Mouse (Mus musculus) midbrain, embryonic 16.5 days (tissue): Measurements from ENCODE around the gene Hoxd12. TPM values are rescaled to one million over a fixed set of nuclear protein-coding genes. Genes with fewer than 3 reads are reported as not detected.

Source experiments
- ATAC-seq: fragments of 200-750 bp; cut with Nextera tagmentation; 2 replicates; pipeline ENCODE4 v1.8.0; 2017; ENCODE audit warnings: moderate TSS enrichment
- H3K27ac ChIP-seq: fragments of 300-500 bp; sonication (generic); 2 replicates; pipeline ENCODE4 v1.5.1; 2014; ENCODE audit warnings: mild to moderate bottlenecking, low read length, mixed read lengths
- H3K27me3 ChIP-seq: fragments of 300-500 bp; sonication (generic); 2 replicates; pipeline ENCODE4 v1.6.1; 2014; ENCODE audit warnings: low read depth, low read length, mixed read lengths; ENCODE audit not compliant: control insufficient read depth, insufficient read depth
- H3K36me3 ChIP-seq: fragments of 300-500 bp; sonication (generic); 2 replicates; pipeline ENCODE4 v1.6.1; 2014; ENCODE audit warnings: mild to moderate bottlenecking, low read length, moderate library complexity, mixed read lengths; ENCODE audit not compliant: control insufficient read depth, insufficient read depth
- H3K4me1 ChIP-seq: fragments of 300-500 bp; sonication (generic); 2 replicates; pipeline ENCODE4 v1.6.1; 2014; ENCODE audit warnings: mild to moderate bottlenecking, low read length, mixed read lengths; ENCODE audit not compliant: control insufficient read depth, insufficient read depth
- H3K4me2 ChIP-seq: fragments of 300-500 bp; sonication (generic); 2 replicates; pipeline ENCODE4 v1.6.1; 2014; ENCODE audit warnings: mild to moderate bottlenecking, low read length, mixed read lengths
- H3K4me3 ChIP-seq: fragments of 300-500 bp; sonication (generic); 2 replicates; pipeline ENCODE4 v1.5.1; 2014; ENCODE audit warnings: low read depth, mild to moderate bottlenecking, low read length, moderate library complexity, mixed read lengths
- H3K9ac ChIP-seq: fragments of 300-500 bp; sonication (generic); 2 replicates; pipeline ENCODE4 v1.6.1; 2014; ENCODE audit warnings: low read depth, low read length, mixed read lengths
- H3K9me3 ChIP-seq: fragments of 300-500 bp; sonication (generic); replicated peaks from 2 replicates; pipeline ENCODE4 v1.6.1; 2014; ENCODE audit warnings: mild to moderate bottlenecking, low read length, mixed read lengths; ENCODE audit not compliant: control insufficient read depth, poor library complexity, severe bottlenecking
- WGBS: fragments of 180-500 bp; shearing (Covaris S2); extraction: QIAGEN DNeasy Blood & Tissue Kit; methylation state at CpG from one replicate; pipeline ENCODE4 v1.1.7; 2014; 5-methylcytosine and 5-hydroxymethylcytosine counted together
- polyA plus RNA-seq: library from polyadenylated mRNA; unstranded; fragments of >200 nt; fragmentation: Nextera tagmentation; extraction: Ambion mirVana; gene quantifications from 2 replicates; pipeline ENCODE4 v1.2.1, GENCODE M21; 2015

Hoxd12 gene
- polyA plus RNA-seq, 1 experiment from 2014 or later, result not detected

DNA sequence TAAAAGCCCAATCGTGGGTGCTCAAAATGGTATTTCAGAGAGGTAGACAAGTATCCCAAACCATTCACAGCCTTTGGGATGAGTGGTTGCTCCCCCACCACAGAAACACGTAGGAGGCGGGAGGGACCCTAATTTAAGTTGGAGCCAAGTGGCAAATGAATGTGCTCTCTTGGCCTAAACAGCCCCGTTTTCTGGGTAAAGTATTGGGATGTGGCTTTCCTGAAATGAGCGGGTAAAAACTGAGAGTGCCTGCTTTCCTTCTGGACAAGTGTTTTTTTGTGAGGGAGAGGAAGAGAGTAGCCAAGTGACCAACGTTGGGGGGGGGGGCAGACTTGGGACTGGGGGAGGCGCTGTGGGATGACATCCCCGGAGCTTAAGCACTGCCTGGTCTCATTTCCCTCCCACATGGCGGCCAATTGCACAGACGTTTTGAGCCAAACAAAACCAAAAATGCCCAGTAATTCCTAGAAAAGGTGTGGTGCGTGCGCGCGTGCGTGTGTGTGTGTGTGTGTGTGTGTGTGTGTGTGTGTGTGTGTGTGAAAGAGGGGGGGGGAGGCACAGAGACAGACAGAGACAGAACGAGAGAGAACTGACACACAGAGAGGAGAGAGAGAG, 36.2 kb downstream of the Hoxd12 start:
- no peak overlapping the region for H3K4me2 ChIP-seq
- no peak overlapping the region for H3K4me3 ChIP-seq
- no peak overlapping the region for H3K27ac ChIP-seq
- no peak overlapping the region for H3K9ac ChIP-seq
- WGBS, result under 1% methylated on average over 16 of the region's 16 CpGs
- peaks cover 72% of the 10 kb centered on the region for H3K27me3 ChIP-seq
- H3K9me3 ChIP-seq, result no peaks in the 10 kb centered on the region
- ATAC-seq, result no peak
- peaks cover 6% of the 10 kb centered on the region; the same call in 1 of the 2 replicates for H3K4me1 ChIP-seq
- no peaks in the 10 kb centered on the region for H3K36me3 ChIP-seq

DNA sequence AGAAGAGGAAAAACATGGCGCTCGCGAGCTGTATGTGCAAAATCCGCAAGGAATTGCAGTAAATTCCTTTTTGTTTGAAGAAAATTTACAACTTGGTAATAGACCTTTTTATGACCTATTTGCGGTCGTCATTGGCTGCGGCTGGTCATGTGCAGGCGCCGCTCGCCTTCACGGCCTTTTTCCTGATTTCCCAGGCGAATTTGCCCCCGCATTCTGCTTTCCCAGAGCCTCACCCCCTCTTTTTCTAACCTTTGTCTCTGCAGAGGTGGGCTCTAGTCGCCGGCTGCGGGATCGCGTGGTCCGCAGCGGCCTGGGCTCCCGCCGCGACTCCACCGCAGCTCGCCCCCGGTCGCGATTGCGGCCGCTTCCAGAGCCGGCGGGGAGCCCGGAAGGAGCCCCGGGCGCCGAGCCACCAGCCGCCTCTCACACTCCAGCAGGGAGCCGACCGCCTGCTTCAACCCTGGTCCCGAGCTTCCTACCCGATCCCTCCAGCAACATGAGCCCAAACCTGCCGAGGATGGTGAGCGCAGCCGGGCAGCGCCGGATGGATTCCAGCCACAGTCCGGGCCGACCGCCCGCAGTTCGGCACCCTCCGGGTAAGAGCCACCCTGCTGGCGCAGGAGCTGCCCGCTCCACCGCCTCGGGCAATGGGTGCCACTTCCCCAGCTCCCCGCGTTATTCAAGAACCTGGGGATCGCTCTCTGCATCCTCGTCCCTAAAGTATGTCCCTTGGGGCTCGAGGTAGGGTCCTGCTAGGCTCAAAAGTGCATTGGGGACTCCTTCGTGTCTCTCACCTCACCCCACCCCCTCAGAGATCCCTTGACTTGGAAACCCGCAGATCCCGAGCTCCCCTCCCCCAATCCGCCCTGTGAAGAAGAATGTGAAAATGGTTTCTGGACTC, 37.2 kb downstream of the Hoxd12 start, which contains the start of the genes Hoxd3 and Hoxd4:
Gene Hoxd3, plus strand, starts transcription at position 207 of the 901 bp plus-strand sequence.
Gene Hoxd4, plus strand, starts transcription at position 209 of the 901 bp plus-strand sequence.
- Histone ChIP-seq H3K4me3 (peak within 1 kb of the TSS; percentile 14; the same call in 1 of the 2 replicates), H3K9me3 (no peaks in the 10 kb centered on the region), H3K27ac (no peak within 1 kb of the TSS), H3K4me1 (peaks cover 6% of the 10 kb centered on the region; the same call in 1 of the 2 replicates), H3K9ac (no peak within 1 kb of the TSS), H3K4me2 (peak within 1 kb of the TSS; percentile 19; the same call in 1 of the 2 replicates), H3K36me3 (no peaks in the 10 kb centered on the region), H3K27me3 (peaks cover 75% of the 10 kb centered on the region)
- ATAC-seq, result no peak
- WGBS, result under 1% methylated on average over 65 of the region's 65 CpGs

DNA sequence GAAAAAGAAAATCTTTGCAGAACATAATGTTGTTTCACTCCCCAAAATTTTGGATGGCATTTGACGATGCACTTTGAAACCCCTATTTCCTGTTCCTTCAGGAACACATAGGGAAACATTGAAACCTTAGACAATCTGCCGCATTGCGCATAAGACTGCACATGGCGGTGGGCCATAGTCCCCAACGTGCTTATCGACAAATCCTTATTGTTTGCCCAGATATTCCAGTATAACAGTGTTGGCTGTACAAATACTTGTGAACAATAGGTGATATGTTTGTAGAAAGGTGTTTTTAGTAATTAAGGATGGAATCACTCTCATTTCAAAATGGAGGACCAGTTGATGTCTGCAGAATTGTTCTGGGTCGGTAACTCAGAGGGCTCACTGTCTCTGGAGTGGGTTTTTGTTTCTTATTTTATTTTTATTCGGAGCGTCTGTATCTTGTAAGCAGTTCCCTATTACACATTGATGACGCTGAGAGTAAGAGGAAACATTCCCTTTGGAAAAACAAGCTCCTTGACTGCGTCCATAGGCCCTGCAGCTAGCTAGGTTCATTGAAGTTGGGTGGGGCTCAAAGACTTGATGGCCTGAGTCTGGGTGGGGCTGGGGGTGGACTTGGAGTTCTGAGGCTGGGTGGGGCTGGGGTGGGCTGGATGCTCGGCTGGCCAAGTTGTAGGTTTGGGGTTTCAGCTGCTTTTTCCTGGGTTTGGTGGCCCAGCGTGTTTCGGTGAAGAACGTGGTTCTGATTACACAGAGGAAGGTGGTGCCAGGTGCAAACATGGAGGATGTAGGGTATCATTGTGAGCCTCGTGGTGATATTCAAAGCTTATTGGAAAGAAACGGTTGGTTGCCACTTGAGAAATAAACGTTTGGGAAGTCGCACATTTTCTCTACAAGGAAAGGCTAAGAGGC, 38.7 kb downstream of the Hoxd12 start:
- no peak overlapping the region for H3K4me2 ChIP-seq
- H3K9me3 ChIP-seq, result no peaks in the 10 kb centered on the region
- no peaks in the 10 kb centered on the region for H3K36me3 ChIP-seq
- no peak overlapping the region for H3K27ac ChIP-seq
- H3K4me1 ChIP-seq, result peaks cover 6% of the 10 kb centered on the region; the same call in 1 of the 2 replicates
- peaks cover 76% of the 10 kb centered on the region for H3K27me3 ChIP-seq
- H3K9ac ChIP-seq, result no peak overlapping the region
- 4% methylated on average over 19 of the region's 19 CpGs for WGBS
- ATAC-seq, result no peak
- H3K4me3 ChIP-seq, result no peak overlapping the region

DNA sequence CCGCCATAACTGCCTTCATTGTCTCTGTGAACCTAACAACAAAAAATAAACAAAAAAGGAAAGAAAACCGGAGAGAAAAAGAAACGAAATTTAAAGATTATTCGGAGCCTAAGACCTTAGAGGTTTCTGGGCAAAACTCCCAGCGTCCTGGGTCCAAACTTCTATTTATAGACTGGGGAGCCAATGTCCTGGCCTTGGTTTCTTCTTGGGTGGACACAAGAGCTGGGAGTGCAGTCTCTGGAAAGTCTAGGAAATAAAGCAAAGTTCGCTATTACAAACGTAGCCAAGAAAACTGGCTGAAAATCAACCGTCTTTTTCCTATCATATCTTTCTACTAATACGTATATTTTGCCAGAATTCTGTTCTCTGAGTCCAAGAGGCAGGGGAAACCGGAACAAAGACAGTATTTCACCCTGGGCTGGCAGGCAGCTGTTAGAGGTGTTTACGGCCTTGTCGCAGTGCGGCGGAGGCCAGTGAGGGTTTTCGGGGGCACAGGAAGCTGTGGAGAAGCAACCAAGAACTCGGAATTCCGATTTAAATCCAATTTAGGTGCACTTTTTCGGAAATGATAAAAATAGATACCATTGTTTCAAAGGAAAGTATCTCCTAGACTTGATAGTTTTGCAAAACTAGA, 39.5 kb downstream of the Hoxd12 start:
- Histone ChIP-seq H3K9me3 (no peaks in the 10 kb centered on the region), H3K27ac (no peak overlapping the region), H3K4me3 (no peak overlapping the region), H3K36me3 (no peaks in the 10 kb centered on the region), H3K9ac (no peak overlapping the region), H3K4me1 (peaks cover 6% of the 10 kb centered on the region; the same call in 1 of the 2 replicates), H3K4me2 (no peak overlapping the region), H3K27me3 (peaks cover 75% of the 10 kb centered on the region)
- WGBS, result 2% methylated on average over 18 of the region's 18 CpGs
- ATAC-seq, result no peak

DNA sequence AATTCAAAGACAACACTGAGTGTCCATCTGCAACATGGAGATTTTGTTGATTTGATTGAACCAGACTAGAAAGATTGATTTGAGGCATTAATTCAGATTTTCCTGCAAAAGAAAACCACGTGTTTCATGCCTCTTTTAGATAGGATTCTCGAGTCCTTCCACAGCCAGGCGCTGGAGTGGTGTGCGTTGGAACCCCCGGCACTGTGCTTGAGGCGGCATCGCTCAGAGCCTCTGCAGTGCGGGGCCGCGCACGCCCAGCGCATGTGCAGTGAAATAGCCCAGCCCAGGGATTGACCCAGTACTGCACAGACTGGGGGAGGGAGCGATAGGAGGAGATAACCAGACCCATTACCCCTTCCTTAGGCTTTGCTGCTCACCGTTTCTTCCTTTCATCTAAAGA, 40.1 kb downstream of the Hoxd12 start:
- Histone ChIP-seq H3K36me3 (no peaks in the 10 kb centered on the region), H3K4me3 (no peak overlapping the region), H3K4me1 (peaks cover 6% of the 10 kb centered on the region; the same call in 1 of the 2 replicates), H3K4me2 (no peak overlapping the region), H3K9ac (no peak overlapping the region), H3K27ac (no peak overlapping the region), H3K9me3 (no peaks in the 10 kb centered on the region), H3K27me3 (peaks cover 75% of the 10 kb centered on the region)
- 2% methylated on average over 14 of the region's 14 CpGs for WGBS
- ATAC-seq, result no peak

DNA sequence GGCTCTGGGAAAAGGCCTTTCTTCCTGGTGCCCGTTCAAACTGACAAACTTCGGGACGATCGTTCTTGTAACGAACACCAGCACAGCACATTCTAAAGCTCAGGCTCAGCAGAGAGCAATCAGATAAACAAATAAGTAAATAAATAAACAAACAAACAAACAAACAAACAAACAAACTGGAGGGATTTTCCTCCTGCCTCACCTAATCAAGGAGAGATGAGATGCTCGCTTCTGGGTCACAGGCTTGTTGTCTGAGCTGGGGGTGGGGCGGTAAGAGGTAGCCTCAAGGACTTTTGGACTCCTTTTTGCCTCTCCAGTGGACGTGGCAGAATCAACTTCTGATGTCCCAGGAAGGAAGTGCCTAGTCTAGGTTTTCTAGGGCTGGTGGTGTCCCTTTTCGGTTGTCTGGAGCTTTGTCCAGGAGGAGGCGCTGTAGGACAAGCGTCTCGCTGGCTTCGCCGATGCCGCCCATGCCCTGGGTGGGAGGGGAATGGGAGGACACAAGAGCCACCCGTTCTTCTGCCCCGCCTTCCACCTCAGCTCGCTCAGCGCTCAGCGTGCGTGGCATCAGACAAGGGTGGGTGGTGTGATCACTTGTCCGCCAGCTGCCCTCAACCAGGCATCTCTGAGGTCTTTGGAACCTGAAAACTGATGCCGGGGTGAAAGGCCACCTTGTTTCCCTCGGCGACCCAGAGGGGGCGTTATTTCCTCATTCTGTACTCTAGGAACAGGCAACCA, 40.9 kb downstream of the Hoxd12 start:
- peak; percentile 25; the same call in 1 of the 2 replicates for ATAC-seq

DNA sequence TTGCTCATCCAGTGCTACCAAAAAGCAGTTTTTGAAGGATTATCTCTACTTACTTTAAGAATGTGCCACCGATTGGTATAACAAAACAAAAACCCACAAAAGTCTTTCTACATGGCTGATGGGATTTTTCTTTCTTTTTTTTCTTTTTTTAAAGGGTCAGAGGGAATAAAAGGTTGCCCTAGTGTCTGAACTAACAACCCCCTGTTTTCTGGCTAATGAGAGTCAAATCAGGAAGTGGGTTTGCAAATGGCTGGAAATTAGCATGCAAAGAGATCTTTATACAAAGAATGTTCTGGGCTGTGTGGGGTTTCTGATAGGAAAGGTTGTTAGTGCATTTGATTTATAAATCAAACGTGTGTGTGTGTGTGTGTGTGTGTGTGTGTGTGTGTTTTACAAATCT, 45.6 kb downstream of the Hoxd12 start:
- H3K9ac ChIP-seq, result no peak overlapping the region
- H3K36me3 ChIP-seq, result no peaks in the 10 kb centered on the region
- H3K4me2 ChIP-seq, result no peak overlapping the region
- no peak overlapping the region for H3K27ac ChIP-seq
- no peaks in the 10 kb centered on the region for H3K4me1 ChIP-seq
- H3K4me3 ChIP-seq, result no peak overlapping the region
- H3K27me3 ChIP-seq, result peaks cover 98% of the 10 kb centered on the region
- no peaks in the 10 kb centered on the region for H3K9me3 ChIP-seq
- no peak for ATAC-seq
- WGBS, result 9% methylated on average over 2 of the region's 2 CpGs

More for the DNA sequence above, 40.9 kb downstream of the Hoxd12 start:
- Histone ChIP-seq H3K9ac (0 out of 2 replicates have a peak overlapping the region, but pooled peaks have one; percentile 20), H3K27ac (no peak overlapping the region), H3K27me3 (peaks cover 76% of the 10 kb centered on the region), H3K9me3 (no peaks in the 10 kb centered on the region), H3K4me3 (peak overlapping the region; percentile 20), H3K4me1 (peaks cover 6% of the 10 kb centered on the region; the same call in 1 of the 2 replicates), H3K36me3 (no peaks in the 10 kb centered on the region), H3K4me2 (peak overlapping the region; percentile 50)
- WGBS, result 3% methylated on average over 26 of the region's 26 CpGs
